Mouse (Mus musculus) kidney, postnatal 14 days (tissue): ENCODE data around the gene Gdf15.

Experiments
- DNase-seq: peaks from one replicate; pipeline ENCODE4 v3.0.0; 2022; ENCODE audit warnings: mixed read lengths

Gene Gdf15

DNA sequence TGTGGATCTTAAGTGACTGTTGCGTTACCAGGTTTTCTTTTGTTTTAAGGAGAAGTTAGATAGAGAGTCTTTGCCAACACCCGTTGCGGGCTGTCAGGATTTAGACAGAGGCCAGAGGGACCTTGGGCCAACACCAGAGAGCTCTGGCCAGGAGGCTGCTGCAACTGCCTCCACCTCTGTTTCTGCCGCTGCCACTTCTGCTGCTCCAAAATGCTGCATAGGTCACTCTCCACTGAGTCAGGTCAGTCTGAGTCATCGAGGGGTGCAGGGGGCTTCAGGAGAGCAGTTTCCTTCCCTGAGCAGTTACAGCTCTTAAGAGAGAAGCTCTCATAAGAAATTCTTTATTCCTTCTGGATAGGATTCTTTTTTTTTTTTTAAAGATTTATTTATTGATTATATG, 5.2 kb downstream of the Gdf15 start:
- DNase-seq, result no peak

DNA sequence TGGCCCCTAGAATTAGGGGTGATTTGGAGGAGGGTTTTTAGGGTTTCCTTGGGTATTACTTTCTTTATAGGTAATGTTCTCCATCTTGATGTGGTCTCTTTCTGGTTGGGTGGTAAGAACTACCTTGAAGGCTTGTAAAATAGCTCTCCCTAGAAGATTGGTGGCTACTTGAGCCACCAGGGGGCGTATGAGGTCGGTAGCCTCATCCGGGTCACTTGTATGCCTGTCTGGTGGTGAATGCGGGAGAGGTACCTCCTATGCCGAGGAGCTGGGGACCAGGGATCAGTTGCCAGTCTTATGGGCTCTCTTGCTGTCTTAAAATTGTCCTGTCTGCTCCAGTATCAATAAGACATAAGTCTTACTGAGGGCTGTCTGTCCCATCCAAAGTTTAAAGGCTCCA, 7.2 kb downstream of the Gdf15 start:
- peak; percentile 74 for DNase-seq

DNA sequence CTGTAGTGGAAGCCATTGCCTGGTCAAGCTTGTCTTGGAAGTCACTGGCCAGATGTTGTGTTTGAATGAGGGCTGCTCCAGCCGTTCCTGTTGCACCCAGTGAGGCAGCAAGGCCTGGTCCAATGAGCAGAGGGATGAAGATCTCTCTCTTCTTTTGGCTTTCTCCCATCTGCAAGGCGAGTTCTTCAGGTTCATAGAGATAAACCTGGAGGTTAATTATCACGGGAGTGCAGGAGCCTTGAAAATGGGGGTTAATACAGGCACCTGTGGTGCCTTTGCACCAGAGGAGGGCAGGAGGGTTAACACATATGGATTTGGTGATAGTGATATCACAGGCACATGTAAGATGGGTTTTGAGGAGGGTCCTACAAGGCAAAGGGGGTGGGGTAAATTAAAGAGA, 10.0 kb downstream of the Gdf15 start:
- no peak for DNase-seq

DNA sequence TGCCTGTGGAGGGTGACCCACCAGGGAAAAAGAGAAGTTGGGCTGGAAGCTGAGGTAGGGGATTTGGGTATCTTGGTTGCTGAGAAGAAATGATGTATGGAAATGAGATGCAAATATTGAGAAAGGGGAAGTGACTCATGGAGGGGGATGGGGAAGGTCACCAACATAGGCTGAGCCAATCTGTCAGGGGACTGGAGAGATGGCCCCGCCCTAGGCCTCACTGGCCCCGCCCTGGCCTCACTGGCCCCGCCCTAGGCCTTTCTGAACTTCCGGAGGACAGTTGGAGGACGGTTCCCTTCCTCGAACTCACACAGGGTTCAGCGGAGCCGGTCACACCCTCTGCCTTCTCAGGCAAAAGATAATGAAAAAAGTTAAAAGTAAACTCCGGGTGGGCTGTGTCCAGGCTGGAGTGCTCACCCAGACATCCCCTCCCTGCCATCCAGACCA, 13.3 kb downstream of the Gdf15 start:
- DNase-seq, result no peak

DNA sequence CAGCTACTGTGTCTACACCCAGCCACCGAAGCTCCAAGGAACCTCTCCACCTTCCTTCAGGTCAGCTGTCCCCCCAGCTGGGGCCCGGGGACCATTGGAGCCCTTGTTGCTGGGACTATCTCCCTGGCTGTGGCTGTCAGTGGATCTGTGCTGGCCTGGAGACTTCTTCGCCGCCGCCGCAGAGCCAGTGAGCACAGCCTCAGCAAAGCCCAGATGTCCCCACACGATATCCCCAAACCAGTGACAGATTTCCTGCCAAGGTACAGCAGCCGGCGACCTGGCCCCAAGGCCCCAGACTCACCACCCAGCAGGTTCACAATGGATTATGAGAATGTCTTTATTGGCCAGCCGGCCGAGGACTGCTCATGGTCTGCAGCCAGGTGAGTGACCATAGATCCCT, 14.3 kb downstream of the Gdf15 start:
- DNase-seq, result no peak

DNA sequence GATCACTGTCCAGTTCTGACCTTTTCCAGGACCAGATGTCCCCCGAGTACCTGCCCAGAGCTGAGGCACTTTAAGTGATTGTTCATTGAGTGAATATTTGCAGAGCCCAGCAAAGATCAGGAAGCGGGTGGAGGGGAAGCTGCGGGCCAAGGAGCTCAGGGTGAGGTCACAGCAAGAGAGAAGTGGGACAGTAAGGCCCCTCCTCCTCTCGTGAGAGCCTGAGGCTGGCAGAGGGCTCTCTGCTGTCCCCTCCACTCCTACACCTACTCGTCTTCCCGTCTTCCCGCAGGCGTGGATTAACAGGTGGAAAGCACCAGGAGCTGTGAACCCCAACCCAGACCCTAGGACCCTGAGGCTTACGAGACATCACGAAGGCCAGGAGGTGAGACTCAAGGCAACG, 15.6 kb downstream of the Gdf15 start:
- no peak for DNase-seq

DNA sequence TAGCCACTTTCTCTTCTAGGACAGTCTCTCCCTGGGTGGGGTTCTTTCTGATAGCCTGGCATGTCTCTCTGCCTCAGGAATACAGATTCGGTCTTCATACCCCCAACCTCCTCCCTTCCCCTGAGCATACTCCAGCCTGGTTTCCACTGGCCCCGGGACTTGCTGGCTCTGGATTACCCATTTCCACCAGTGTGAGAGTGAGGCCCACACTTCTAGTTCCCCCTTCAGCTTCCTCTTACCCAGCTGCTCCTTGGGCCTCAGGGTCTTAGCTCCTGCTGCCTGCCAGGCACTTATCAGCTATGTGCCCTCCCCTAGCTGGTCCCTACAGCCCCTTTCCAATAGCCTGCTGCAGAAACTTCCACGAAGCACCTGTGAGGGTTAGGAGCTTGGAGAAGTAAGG, 16.4 kb downstream of the Gdf15 start, which contains the start of gene Lrrc25:
Gene Lrrc25, plus strand, starts transcription at position 262 of the 400 bp plus-strand sequence.
- DNase-seq, result no peak

DNA sequence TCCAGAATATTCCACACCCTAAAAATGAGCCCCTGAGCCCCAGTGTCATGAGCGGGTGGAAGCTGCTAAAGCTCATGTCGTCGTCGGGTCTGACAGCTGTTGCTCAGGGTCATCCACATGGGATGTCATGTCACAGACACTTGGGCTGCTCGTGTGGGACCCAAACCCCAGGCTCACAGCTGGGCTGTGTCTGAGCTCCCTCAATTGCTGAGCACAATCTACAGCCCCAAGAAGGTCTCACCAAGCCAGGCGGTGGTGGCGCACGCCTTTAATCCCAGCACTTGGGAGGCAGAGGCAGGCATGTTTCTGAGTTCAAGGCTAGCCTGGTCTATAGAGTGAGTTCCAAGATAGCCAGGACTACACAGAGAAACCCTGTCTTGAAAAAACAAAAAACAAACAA, 17.0 kb downstream of the Gdf15 start:
- DNase-seq, result no peak

DNA sequence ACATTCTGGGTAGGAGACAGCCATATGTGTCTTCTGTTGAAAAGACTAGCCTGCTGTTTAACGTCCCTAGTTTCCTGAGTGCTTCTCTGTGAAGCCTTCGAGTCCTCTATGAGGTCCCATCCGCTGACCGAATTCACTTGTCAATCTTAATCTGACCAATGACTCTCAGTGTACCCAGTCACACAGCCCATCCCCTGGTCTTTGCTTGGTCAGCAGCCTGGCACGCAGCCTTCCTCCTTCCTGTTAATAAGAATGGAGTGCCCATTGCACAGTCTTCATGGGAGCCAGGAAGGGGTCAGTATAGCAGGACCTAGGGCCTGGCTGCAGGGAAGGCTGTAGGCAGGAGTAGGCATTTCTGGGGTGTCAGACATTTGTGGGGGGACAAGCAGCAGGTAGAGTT, 17.8 kb downstream of the Gdf15 start:
- DNase-seq, result no peak

DNA sequence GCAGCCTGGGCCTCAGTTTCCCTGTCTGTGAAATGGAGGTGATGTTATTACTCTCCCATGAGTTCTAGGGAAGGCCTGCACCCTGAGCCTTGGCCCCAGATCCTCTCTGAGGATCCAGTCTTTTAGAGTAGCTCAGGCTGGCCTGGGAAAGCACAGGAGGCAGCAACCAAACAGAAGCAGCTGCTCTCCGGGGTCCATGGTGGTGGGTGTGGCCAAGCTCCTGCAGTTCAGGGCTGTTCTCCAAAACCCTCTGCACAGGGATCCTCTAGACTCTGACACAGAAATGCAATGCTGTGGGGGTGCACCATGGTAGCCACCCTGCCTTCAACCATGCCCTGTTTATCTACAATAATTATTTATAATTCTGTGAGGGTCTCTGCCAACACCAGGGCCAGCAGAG, 18.5 kb downstream of the Gdf15 start:
- DNase-seq, result no peak

DNA sequence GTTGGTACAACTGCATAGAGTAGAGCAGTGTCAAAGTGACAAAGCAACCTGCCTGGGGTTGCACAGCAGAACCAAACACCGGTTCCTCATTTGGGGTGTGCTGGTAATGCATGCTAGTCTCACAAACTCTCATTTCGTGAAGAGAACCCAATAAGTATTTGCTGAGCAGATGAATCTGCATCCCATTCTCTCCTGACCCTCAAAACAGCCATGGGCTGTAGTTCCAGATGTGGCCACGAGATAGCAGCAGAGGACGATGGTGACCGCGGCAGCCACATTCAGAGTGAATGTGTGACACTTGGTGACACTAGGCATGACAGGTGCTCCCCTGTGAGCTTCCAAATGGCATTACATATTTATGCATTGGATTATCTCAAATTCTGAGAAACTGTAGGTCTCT, 20.4 kb downstream of the Gdf15 start:
- peak; percentile 89 for DNase-seq

DNA sequence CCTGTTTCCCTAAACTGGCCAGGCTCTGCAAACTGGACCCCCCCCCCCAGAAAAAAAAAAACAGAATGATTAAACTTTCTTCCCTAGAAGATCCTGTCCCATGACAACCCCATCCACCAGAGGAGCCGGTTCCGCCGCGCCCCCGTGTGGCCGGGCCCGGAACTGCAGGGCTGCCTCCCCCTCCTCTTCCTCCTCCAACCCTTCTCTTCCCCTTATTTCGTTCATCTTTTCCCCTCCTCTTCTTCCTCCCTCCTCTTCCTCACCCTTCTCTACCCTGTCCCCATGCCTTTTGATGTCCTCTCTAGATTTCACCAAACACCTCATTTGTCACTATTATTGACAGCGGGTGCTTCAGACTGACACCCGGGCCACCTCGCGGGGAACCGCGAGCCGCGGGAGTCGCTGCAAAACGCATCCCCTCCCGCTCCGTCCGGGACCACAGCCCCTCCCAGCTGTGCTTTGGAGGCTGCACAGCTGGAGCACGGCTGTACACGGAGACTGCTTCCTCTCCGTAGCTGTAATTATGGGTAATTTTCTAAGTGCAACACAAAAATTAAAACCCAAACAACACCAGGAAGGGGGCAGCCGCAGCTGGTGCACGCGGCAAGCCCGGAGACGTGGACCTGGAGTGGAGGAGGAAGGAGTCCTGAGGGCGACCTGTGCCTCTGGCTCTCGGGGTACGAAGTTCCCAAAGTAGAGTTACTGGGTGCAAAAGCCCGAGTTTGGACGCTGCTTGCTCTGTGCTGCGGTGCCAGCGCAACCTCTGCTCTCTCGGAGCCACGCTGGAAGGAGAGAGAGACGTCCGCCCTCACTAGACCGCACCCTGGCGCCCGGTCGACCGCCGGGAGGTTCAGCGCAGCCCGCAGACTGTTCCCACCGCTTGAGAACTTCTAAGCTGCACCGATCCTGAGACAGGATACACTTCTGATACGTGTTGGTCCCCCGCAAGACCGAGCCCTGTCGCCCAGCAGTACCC, 21.2 kb downstream of the Gdf15 start:
- peak; percentile 87 for DNase-seq

DNA sequence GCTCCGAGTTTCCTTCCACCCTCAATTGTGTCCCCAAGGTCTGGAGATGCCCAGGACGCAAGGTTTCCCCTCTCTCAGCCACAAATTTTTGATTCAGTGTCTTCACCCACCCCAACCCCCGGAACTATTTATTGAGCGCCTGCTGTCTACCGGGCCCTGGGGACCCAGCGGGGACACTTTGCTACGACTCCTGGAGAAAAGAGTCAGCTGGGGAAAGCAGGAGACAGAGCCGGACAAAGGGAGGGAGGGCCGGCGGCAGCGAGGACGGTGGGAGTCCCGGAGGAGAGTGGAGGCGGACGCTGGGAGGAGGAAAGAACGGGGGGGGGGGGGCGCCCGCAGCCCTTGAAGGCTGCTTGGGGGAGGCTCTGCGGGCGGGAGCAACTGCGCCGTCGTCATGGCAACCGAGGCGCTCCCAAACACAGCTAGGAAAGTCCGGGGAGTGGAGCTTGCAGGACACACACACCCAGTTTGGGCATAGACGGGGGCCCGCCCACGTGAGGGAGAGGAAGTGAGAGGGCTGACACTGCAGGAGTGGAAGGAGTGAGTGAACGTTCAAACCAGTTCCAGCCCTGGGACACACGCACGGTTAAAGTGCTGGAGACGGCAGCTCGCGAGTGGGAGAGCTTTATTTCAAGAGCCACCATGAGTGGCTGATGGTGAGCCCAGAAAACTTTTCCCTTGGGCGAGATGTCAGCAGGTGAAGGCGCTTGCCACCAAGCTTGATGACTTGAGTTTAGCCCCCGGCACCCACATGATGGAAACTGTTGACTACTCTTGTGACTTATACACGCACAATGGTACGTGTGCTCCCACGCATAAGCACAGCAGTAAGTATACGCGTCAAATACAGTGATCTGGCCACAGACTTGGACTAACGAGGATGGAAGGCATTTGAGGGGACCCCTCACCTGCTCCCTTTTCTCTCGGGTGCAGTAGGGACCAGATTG, 22.1 kb downstream of the Gdf15 start:
- DNase-seq, result peak; percentile 94

DNA sequence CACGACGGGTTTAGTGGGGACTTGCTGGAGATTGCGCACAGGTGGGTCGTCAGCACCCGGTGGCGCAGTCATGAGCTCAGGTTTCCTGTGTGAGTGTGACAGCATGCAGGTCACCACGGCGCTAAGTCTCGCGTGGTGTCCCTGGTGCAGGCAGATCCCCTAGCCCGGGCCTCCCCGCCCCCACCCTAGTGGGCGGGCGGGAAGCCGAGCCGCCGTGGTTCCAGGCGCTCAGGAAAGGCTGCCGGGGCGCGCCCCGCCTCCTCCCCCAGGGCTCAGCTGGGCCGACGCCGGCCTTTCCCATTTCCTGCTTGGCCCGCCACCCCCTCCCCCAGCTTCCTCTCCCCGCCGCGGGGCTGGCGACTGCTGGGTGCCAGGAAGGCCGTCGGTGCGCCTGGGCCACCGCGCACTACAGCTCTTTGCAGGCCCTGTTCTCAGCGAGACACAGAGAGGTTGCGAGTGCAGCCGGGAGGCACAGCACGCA, 22.8 kb downstream of the Gdf15 start:
- DNase-seq, result peak; percentile 94

DNA sequence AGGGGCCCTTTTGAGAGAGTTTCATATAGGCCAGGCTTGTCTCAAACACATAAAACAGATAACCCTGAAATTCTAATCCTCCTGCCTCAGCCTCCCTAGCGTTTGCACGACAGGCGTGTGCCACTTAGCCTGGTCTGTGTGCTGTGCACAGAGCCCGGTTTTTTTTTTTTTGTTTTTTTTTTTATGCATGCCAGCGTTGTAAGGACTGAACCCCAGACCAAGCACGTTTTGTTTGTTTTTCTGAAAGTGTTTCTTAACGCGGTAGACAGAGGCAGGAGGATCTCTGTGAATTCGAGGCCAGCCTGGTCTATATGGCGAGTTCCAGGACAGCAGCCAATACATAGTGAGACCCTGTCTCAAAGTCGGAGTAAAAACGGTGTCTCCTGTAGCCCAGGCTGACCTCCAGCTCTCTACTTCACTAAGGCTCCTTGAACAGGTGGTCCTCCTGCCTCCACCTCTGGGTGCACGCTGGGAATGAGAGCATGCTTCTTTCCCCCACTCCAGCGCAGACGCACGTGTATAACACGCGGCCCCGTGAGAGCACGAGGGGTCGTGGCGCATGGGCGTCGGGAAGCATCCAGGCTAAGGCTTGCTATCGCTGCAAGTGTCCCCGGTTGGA, 23.4 kb downstream of the Gdf15 start, which contains the start of gene Ssbp4:
Gene Ssbp4, minus strand, starts transcription at position 124 of the 619 bp plus-strand sequence.
- no peak for DNase-seq

DNA sequence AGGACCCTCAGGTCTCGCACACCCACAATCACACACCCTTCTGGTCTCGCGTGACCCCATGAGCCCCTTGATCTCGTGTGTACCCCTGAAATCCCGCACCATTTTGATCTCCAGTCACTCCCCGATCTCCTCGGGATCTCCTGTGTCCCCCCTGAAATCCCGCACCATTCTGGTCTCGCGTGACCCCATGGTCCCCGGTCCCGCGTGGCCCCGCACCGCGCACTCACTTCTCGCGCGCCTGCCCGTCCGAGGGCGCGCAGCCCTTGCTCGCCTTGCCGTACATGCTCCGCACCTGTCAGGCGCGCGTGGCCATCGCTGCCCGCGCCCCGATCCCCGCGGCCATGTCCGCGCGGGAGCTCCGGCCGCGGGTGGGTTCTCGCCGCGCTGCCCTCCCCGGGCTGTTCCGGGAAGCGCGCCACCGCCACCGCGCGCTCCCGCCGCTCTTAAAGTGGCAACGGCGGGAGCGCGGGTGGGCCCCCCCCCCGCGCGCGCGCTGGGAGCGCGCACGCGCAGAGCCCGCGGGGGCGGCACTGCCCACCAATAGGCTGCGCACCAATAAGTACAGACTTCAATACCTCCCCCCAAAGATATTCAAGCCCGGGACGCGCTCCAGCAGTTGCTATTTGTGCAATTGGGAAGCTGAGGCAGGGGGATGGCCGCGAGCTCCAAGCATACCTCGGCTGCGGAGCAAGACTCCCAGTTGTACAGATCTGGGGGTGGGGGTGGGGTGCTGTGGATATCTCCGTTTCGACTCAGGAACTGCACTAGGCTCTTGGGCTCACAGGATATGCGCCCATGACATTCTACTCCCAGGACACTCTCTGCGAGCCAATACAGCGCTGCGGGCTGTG, 24.1 kb downstream of the Gdf15 start:
- peak; percentile 72 for DNase-seq

DNA sequence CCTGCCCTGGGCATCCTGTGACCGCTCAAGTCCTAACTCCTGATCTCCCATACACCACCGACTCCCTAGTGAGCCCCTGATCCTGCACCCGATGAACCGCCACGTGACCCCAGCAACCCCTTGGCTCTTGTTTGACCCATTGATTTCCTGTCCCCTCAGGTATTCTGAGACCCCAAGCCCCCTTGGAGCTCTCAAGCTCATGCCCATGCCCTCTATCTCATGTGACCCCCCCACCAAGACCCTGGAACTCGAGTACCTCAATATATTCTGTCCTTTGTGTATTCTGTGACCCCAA, 24.7 kb downstream of the Gdf15 start:
- no peak for DNase-seq

DNA sequence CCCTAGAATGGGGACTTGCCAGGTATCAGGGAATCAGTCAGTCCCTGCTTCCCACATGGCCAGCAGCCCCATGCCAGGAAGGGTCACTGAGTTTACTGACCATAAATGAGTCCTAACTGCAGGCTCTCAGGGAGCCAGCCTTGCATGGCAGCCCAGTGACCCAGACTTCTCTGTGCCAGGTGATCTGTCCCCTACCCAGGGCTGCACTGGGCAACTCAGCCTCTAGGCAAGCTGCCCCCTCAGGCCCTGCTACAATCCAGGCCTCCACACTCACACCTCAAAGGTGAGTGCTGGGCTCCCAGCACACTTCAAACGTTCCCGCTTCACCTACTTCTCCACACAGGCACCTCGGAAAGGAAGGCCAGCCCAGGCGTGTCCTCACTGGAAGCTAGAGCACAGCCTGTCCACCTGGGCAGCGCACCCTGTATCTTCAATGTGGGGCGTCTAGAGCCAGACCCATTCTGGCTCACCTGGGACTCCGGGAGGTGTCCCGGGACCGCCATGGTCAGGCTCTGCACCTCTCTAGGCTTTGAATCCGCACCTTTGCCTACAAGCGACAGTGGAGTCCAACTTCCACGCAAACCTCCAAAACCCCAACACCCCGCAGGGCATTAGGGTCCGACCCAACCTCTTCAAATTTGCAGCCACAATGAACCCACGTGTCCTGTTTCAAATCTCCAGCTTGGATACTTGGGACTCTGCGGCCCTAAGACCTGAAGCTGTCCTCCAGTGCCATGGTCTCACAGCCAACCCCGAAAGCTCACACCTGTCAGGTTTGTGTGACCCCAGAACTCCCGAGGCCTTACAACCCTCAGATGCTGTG, 25.3 kb downstream of the Gdf15 start:
- peak; percentile 44 for DNase-seq

DNA sequence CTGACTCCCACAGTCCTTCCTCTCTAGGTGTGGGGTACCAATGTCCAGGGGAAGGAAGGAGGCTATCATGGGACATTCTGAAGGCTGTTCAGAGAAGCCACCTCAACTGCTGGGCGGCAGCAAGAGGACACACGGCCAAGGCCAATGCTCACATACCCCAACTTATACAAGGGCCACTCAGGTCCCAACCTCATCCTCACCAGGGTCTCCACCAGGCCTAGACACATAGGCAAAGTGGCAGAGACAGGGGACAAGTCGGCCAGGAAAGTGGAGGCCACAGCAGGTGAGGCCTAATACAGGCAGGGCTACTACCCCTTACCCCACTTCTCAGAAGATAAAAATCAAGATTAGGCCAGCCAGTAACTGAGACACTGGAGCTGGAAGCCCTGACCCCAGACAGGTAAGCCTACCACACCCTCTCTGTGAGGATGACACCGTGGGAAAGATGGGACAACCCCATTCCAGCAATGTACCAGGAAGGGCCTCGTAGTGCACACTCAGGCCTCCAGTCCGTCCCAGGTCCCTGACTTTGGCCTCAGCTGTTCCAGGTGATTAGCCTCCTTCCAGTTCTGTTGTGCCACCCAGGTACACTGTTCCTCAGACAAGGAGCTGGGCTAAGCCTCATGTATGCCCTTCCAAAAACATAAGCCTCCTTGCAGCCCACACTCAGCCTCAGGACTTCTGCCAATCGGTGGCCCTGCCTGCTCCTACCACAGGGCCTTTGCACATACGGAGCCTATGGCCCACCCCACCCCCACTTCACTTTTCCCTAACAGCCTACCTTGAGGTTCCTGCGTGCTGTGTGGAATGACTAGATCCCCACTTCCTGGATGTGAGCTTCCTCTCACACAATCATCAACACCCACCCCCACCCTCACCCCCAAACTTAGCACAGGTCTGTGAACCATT, 26.1 kb downstream of the Gdf15 start:
- no peak for DNase-seq

DNA sequence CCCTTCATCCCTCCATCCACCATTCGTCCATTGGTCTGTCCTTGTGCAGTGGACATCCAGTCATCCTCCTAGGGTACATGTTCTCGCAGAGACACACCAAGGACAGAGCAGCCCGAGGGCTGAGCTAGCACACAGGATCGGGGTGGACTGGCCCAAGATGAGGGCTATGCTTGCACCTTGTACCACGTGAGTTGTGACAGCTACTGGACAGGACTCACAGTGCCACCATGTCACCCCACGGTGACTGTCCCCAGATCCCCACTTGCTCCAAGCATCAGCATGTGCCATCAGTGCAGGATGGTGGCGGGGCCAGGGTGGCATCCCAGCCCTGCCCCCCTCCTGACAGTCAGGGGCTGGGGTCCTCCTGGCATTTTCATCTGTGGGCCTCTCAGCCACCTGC, 27.7 kb downstream of the Gdf15 start:
- DNase-seq, result no peak
